Mouse (Mus musculus) thymus, postnatal 0 days (tissue): ENCODE data around the gene Cdh23. TPM values are rescaled to one million over a fixed set of nuclear protein-coding genes. Genes with fewer than 3 reads are reported as not detected.

ENCODE experiments used
- DNase-seq: peaks from one replicate; pipeline ENCODE4 v3.0.0-alpha.2; 2015; ENCODE audit warnings: low spot score
- polyA plus RNA-seq: library from polyadenylated mRNA; unstranded; fragments of >200 nt; fragmentation: Nextera tagmentation; extraction: Ambion mirVana; gene quantifications from 2 replicates; pipeline ENCODE4 v1.2.1, GENCODE M21; 2015

Cdh23 gene
- polyA plus RNA-seq, 1 experiment from 2014 or later: 3.1 TPM

DNA sequence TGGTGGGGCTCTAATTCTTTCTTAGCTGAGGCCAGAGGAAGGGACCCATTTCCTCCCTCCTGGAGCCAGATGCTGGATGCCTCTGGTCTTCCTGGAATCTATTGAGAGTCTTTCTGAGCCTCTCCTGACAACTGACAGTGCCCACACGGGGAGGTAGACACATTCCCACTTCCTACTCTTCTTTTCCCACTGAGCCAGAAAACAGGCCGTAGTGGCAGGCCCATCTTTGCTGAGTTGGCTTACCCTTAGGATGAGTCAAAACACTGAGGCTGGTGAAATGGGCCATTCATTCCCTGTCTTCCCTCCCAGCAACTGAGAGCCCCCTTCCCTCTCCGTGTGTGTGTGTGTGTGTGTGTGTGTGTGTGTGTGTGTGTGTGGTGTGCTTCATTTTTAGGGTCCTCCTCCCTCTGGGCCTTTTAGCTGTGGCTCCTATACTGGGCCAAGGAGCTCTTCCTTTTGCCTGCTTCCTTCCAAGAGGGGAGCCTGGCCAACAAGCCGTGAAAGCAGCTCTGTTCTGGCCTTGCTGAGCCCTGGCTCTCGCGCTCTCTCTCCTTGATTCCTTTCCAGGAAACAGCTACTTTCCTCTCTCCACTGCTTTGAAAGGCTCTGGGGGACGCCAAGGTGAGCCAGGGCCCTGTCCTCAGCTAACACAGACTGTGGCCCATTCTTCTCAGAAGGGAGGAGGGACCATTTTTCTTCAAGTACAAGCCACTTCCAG, 290.7 kb downstream of the Cdh23 start:
- DNase-seq: no peak

DNA sequence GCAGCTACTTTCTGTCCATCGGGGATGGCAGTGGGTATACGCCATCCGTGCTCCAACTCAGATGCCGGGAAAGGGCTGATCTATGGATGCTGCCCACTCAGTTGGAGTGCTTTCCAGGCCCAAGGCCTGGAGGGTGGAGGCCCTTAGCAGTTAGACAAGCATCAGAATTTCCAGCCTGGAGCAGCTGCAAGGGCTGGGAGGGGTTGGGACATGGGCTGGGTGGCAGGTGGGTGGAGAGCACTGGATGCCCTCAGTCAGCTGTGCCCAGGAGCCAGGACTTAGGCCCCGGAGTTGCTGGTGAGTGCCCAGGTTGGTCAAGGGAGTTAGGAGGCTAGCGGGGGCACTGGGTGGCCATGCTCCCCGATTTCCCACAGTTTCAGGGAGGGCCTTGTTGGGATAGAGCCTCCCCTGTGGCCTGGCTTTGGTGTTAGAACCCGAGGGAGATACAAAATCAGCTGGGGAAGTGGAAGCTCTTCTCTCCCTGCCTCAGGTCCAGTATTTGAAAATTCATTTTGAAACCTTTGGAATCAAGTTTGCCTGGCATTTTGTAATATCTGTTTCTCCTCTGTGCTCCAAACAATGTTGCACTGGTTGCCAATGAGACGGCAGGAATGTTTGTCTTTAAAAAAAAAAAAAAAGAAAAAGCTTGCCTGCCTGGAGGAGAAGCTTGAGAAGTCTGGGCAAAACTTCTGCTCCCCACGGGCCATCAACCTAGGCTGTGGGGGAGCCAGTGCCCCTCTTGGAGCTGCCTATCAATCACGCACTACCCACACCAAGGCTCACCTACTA, 295.6 kb downstream of the Cdh23 start:
- DNase-seq: no peak

- DNase-seq: no peak
These were observed 296.8 kb downstream of the Cdh23 start, which contains the start of gene Gm17455 for GRCm38 (mm10) chr10:60399449-60399848. Gene Gm17455 (plus strand): TSS chr10:60399726.

GRCm38 (mm10) chr10:60398051-60398814, 298.1 kb downstream of the Cdh23 start:
- DNase-seq: no peak

GRCm38 (mm10) chr10:60395605-60396004, 300.7 kb downstream of the Cdh23 start:
- no peak for DNase-seq

- DNase-seq: no peak
These were observed 301.4 kb downstream of the Cdh23 start for GRCm38 (mm10) chr10:60394936-60395335.

- no peak for DNase-seq
These were observed 304.6 kb downstream of the Cdh23 start for GRCm38 (mm10) chr10:60391661-60392060.

GRCm38 (mm10) chr10:60390904-60391420, 305.3 kb downstream of the Cdh23 start:
- DNase-seq: peak; percentile 18

- DNase-seq: peak; percentile 60
These were observed 305.9 kb downstream of the Cdh23 start for GRCm38 (mm10) chr10:60390177-60390903.

GRCm38 (mm10) chr10:60389447-60389865, 306.8 kb downstream of the Cdh23 start:
- DNase-seq: peak; percentile 91

GRCm38 (mm10) chr10:60388332-60388731, 308.0 kb downstream of the Cdh23 start:
- peak; percentile 37 for DNase-seq

- peak; percentile 82 for DNase-seq
These were observed 315.0 kb downstream of the Cdh23 start for GRCm38 (mm10) chr10:60381142-60381925.

DNA sequence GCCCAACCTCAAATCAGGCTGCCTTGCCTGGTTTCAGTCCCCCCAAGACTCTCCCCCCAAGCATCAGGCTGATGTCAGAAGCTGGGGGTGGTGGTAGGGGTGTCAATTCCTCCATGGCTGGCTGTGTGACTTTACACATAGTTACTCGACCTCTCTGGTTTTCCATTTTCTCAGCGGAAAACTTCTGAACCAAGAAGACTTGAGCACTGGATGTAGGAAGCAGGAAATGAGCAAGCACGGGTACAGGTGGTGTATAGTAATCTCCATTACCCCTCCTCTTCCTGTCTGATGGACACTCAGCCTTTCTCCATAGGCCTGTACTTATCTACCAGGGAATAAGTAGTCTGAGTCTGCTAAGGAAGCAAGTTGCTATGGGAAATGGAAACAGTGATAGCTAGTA, 316.1 kb downstream of the Cdh23 start:
- peak; percentile 27 for DNase-seq

GRCm38 (mm10) chr10:60379419-60379957, 316.8 kb downstream of the Cdh23 start:
- no peak for DNase-seq

DNA sequence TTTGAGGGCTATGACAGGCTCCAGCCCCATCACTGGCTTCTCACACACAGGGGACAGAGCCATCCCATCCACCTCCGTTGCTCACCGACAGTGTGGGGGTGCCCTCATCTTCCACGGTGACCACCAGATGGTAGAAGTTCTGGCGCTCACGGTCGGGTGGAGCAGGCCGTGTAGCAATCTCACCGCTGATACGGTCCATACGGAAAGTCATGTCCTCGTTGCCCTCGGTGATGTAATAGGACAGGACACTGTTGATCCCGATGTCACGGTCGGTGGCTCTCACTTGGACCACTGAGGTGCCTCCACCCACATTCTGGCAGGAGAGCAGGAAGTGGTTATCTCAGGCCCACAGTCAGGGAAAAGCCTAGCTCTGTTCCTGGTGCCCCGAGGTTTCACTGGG, 319.6 kb downstream of the Cdh23 start:
- no peak for DNase-seq

- no peak for DNase-seq
These were observed 322.2 kb downstream of the Cdh23 start for GRCm38 (mm10) chr10:60373937-60374578.

GRCm38 (mm10) chr10:60373543-60373936, 322.8 kb downstream of the Cdh23 start:
- no peak for DNase-seq

- DNase-seq: peak; percentile 65
These were observed 324.5 kb downstream of the Cdh23 start for GRCm38 (mm10) chr10:60371596-60372386.
